Mouse (Mus musculus) liver, adult 2 months (tissue): ENCODE measurements around the gene Gck.

Source experiments
- CTCF ChIP-seq: fragments of 200-500 bp; IDR thresholded peaks from 2 replicates; pipeline ENCODE4 v1.5.1; 2011; ENCODE audit warnings: low read depth, low read length, control low read depth
- POLR2A ChIP-seq: fragments of 200-500 bp; IDR thresholded peaks from 2 replicates; pipeline ENCODE4 v1.6.1; 2011; ENCODE audit warnings: low read length, control low read depth; ENCODE audit not compliant: insufficient read depth; ENCODE audit errors: extremely low read depth

DNA sequence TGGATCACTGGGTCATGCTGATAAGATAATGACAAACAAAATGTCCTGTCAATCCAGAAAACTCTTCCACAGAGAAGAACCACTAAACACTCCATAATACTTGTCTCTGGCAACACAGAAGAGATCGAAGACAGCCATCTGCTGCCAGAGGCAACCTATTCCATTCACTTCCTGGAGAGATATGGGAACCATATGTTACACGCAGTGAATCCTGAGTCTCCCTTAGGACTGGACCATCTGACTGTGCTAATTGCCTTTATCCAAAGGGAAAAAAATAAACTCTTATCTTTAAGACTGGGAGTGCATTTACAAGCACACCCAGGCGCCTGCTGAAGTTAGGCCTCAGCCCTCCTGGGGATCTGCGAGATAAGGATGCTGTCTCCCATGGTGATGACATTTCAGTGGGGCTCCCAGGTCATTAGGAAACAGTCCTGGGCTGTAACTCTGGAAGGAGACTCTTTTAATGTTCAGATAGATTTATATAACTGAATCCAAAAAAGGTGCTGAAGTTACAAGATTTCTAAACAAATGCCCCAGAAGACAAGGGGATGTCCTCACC lies 57.0 kb downstream of the Gck start:
- TF ChIP-seq CTCF = no peak
- no peak for TF ChIP-seq POLR2A
